Mouse (Mus musculus): Measurements from ENCODE around the gene Pabpc6.
A peak's percentile ranks its signal among the peaks of the same experiment; 100 is the strongest.

Gene Pabpc6

GRCm38 (mm10) chr17:9669283-9669905, at the start of gene Pabpc6:
TSS of gene Pabpc6 (minus strand) at chr17:9669717.
- no peak for DNase-seq (ENCODE audit: low spot score)

DNA sequence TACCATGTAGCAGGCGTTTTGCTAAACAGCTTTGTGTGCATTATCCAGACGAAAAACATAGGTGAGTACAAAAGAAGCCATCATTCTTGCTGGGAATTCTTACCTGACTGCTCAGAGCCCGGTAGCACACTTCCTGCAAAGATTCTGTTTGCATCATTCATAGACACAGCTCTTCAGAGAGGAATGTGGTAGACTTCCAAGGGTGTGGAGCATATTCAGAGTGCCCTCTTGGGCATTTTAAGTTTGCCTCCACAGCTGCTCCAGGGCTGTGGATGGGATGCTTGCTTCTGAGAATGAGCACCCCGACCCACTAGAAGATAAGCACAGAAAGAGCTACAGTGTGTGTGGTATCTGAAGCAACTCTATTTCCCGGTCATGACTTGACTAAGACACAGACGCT, 41.4 kb upstream of the Pabpc6 start:
- DNase-seq (ENCODE audit: low spot score), result no peak

DNA sequence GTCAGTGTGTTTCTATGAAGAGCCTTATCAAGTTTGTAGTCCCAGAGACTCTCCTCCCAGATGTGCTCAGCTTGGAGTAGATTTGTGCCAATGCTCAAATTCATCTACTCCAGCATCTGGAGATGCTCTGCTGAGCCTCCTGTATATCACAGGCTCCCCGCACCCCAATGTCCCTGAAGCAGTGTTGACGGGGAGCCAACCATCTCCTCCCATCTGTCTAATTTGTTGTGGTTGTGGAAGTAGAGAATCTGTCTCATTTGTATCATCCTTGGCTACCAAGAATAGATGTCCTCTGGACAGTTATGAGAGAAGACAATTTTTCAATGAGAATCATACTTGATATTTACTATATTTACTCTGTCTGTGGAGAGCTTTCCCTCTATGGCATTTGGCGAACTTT, 39.4 kb upstream of the Pabpc6 start:
- DNase-seq (ENCODE audit: low spot score), result no peak

DNA sequence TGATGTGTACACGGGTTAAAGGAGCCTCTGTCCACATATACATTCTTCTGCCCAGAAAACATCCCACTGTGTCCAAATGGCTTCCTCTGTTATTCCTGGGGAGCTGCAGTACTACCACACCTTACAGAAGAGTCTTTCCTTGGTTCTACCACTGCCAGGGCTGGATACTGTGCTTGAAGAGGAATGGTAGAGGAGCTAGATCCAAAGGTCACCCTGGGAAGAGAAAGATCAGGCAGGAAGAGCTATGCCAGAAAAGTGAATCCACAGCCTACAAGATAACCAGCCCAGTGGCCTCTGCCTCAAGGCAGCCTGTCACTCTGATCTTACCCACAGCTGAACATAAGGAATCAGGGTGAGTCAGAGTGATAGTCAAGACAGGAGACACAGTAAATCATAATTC, 37.8 kb upstream of the Pabpc6 start:
- DNase-seq (ENCODE audit: low spot score), result no peak

DNA sequence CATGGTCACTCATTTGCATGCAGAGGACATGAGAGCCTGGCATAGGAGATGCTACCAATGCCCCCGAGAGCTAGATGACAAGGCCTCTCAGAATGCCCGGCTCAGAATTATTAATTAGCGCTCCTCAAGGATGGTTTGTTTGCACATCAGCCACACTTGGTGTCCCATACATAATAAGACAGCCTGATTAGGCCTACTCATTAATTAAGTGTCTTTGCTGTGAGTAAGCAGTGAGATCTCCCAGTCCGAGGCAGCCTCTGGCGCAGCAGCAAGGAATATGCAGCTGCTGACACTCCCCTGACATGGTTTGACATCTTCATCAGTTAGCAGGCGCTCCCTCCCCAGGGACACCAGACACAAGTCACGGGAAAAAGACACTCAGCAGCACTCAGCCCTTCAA, 28.2 kb upstream of the Pabpc6 start:
- DNase-seq (ENCODE audit: low spot score), result no peak

GRCm38 (mm10) chr17:9691251-9691650, 21.7 kb upstream of the Pabpc6 start:
- no peak for DNase-seq (ENCODE audit: low spot score)

- no peak for DNase-seq (ENCODE audit: low spot score)
These were observed 14.1 kb upstream of the Pabpc6 start for GRCm38 (mm10) chr17:9683539-9684155.

GRCm38 (mm10) chr17:9680741-9681140, 11.2 kb upstream of the Pabpc6 start:
- no peak for DNase-seq (ENCODE audit: low spot score)

- DNase-seq (ENCODE audit: low spot score), result peak; percentile 73
These were observed 5.8 kb upstream of the Pabpc6 start for GRCm38 (mm10) chr17:9675175-9675789.

DNA sequence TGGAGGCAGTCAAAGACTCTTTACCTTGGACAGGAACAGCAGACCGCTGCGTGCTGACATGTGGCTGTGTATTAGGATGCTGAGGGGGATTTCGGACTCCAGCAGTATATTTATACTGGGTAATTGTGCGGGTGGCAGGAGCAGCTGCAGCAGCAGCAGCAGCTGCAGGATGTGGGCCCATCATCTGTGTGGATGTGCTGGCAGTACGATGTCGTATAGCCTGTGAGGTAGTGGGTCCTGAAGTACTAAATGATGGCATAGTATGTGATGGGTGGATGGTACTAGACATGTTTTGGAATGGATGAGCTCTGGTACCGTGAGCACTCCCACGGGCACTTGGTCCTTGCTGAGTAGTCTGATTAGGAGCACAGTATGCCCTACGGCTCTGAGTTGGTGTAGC, 1.6 kb downstream of the Pabpc6 start:
- no peak for DNase-seq (ENCODE audit: low spot score)

GRCm38 (mm10) chr17:9658651-9659050, 10.9 kb downstream of the Pabpc6 start:
- no peak for DNase-seq (ENCODE audit: low spot score)

DNA sequence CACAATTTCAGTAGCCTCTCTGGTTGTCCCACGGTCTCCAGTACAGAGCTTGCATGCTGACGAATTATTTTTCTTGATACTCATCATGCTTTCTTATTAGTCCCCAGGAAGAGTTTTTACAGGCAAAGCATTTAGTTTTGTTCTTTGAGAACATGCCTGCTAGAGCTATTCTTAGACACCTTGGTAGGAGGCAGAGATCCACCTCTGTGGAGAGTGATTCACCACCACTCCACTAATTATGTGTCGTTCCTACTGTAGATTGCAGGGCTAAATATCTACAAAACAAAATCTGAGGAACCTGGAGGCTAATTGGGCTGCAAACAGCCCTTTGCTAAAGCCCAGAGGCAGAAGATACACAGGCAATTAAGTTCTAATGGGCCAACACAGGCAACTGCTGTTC, 15.4 kb downstream of the Pabpc6 start:
- no peak for DNase-seq (ENCODE audit: low spot score)

DNA sequence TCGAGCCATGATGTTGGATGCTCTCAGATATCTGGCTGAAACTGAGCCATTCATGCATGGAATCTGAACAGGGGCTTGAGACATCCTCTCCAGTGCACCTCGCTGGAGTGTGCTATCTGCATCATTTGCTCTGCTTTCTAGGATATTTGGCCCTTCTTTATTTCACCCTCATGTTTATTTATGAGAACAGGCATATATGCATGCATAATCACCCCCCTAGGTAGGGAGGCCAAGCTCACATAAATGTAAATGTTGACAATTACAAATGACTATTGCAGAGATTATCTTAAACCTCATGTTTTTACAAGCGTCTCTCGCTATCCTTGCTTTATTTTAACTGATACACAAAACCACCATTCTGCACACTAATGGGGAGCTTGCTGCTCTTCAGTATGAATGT, 21.9 kb downstream of the Pabpc6 start:
- DNase-seq (ENCODE audit: low spot score), result no peak

DNA sequence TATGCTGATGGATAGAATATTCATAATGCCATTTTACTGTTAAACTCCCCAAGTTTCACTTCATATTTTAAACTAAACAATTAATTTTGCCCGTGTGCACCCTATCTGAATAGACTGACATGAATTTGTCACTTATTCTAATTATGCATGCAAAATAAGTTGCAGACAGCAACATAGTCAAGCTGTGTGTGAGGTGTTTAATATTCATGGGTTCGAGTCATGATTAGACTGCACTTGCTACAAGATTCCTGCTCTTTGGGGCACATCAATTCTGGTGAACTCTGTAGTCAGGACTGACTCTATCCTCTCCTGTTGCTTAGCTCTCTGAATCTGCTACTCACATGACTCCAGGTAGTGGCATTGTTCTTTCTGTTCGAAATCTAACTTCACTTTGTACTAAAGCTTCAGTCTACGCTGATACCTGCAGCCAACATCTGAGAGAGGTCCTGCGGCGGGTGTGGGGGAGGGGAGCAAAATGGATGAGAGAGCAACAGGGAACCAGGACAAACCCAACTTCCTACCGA, 25.8 kb downstream of the Pabpc6 start:
- DNase-seq (ENCODE audit: low spot score), result no peak

GRCm38 (mm10) chr17:9637011-9637410, 32.5 kb downstream of the Pabpc6 start:
- no peak for DNase-seq (ENCODE audit: low spot score)

GRCm38 (mm10) chr17:9632579-9633252, 36.8 kb downstream of the Pabpc6 start:
- no peak for DNase-seq (ENCODE audit: low spot score)

GRCm38 (mm10) chr17:9632140-9632539, 37.4 kb downstream of the Pabpc6 start:
- DNase-seq (ENCODE audit: low spot score), result no peak

- DNase-seq (ENCODE audit: low spot score), result no peak
These were observed 38.4 kb downstream of the Pabpc6 start for GRCm38 (mm10) chr17:9631081-9631480.

DNA sequence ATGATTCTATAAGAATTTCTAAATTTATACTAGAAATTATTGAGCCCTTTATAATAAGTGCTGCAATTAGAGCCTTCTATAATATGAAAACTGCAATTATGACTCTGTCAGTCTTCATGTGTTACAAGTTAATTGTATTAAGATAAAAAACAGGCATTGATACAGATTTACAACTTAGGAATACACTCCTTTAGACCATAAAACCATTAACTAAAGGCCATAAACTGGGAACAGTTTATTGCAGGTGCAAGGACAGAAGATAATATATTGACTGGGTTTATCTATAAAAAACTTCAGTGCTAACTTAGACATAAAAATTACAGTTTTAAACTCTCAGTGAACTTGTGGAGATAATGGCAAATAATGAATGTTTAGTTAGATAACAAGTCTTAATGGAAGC, 42.5 kb downstream of the Pabpc6 start:
- DNase-seq (ENCODE audit: low spot score), result no peak

Measured in MN1 (cell line).